Mouse (Mus musculus) layer of hippocampus, postnatal 10 days (tissue): Measurements from ENCODE around the gene Atp6v1g2. TPM values are rescaled to one million over a fixed set of nuclear protein-coding genes. Genes with fewer than 3 reads are reported as not detected.

Source experiments
- DNase-seq, 2 experiments: peaks; one replicate each; pipeline ENCODE4 v3.0.0; 2021; ENCODE audit warnings: low spot score in 2 of 2
- microRNA-seq, 2 experiments: library from miRNA; unstranded; fragments of <30 nt; microRNA quantifications; one replicate each; pipeline ENCODE4 v1.2.0; 2021
- total RNA-seq, 2 experiments: library from RNA; stranded (reverse); gene quantifications; 2 replicates each; pipeline ENCODE4 v1.2.3; 2021

Gene Atp6v1g2
- total RNA-seq, 2 experiments from 2014 or later: 310 to 356 TPM

GRCm38 (mm10) chr17:35278957-35279688 is 45.7 kb downstream of the Atp6v1g2 start:
- no peak for DNase-seq

GRCm38 (mm10) chr17:35280276-35280675 is 46.8 kb downstream of the Atp6v1g2 start:
- no peak for DNase-seq

GRCm38 (mm10) chr17:35285431-35285830 is 52.0 kb downstream of the Atp6v1g2 start:
- no peak for DNase-seq

Small RNA genes within 50 kb of the gene (microRNA-seq; reads per million reads assigned to microRNA genes)
- 0 reads per million in 2 experiments for gene Mir6973a
- gene Mir6974: 0 to 0.22 reads per million in 2 experiments
- gene Mir6975: 0.89 to 2.2 reads per million in 2 experiments
- 0 to 0.39 reads per million in 2 experiments for gene Mir8094

Other genes with a start within 250 kb of the Atp6v1g2 start
- 10 to 100 TPM; 56.3 to 62.1 TPM for gene Vars, start 232.7 kb upstream of the Atp6v1g2 start, total RNA-seq
- under 1 TPM; 0.16 to 0.30 TPM for gene Vwa7, start 217.1 kb upstream of the Atp6v1g2 start, total RNA-seq
- gene Sapcd1, start 205.6 kb upstream of the Atp6v1g2 start, total RNA-seq: 1 to 10 TPM in 1 of 2 experiments, under 1 TPM in 1; 0.53 to 1.4 TPM
- 1 to 10 TPM in 1 of 2 experiments, under 1 TPM in 1; 0.91 to 1.4 TPM for gene Msh5, start 186.9 kb upstream of the Atp6v1g2 start, total RNA-seq
- 10 to 100 TPM; 19.3 to 19.6 TPM for gene Clic1, start 183.7 kb upstream of the Atp6v1g2 start, total RNA-seq
- 10 to 100 TPM; 47.3 to 59.0 TPM for gene Ddah2, start 174.6 kb upstream of the Atp6v1g2 start, total RNA-seq
- not detected for gene Ly6g6c, start 168.3 kb upstream of the Atp6v1g2 start, total RNA-seq
- not detected for gene Mpig6b, start 167.5 kb upstream of the Atp6v1g2 start, total RNA-seq
- gene Ly6g6e, start 156.8 kb upstream of the Atp6v1g2 start, total RNA-seq: 1 to 10 TPM; 2.8 to 3.5 TPM
- 1 to 10 TPM in 1 of 2 experiments, under 1 TPM in 1; 0.78 to 1.6 TPM for gene Ly6g6d, start 155.6 kb upstream of the Atp6v1g2 start, total RNA-seq
- not detected for gene Ly6g6f, start 148.1 kb upstream of the Atp6v1g2 start, total RNA-seq
- gene Abhd16a, start 144.4 kb upstream of the Atp6v1g2 start, total RNA-seq: 10 to 100 TPM; 77.4 to 79.9 TPM
- gene Ly6g5c, start 125.4 kb upstream of the Atp6v1g2 start, total RNA-seq: not detected
- under 1 TPM; 0.58 to 0.82 TPM for gene Ly6g5b, start 118.2 kb upstream of the Atp6v1g2 start, total RNA-seq
- 10 to 100 TPM; 10.7 to 14.6 TPM for gene Gpank1, start 112.2 kb upstream of the Atp6v1g2 start, total RNA-seq
- gene Csnk2b, start 111.6 kb upstream of the Atp6v1g2 start, total RNA-seq: 100 to 1,000 TPM; 178 to 202 TPM
- gene D17H6S53E, start 107.3 kb upstream of the Atp6v1g2 start, total RNA-seq: 10 to 100 TPM; 21.4 to 25.9 TPM
- gene Apom, start 101.6 kb upstream of the Atp6v1g2 start, total RNA-seq: not detected
- gene Bag6, start 98.5 kb upstream of the Atp6v1g2 start, total RNA-seq: 100 to 1,000 TPM; 284 to 308 TPM
- 100 to 1,000 TPM; 284 to 322 TPM for gene Prrc2a, start 68.8 kb upstream of the Atp6v1g2 start, total RNA-seq
- gene Aif1, start 57.6 kb upstream of the Atp6v1g2 start, total RNA-seq: 10 to 100 TPM; 10.3 to 10.5 TPM
- gene Lst1, start 45.2 kb upstream of the Atp6v1g2 start, total RNA-seq: 10 to 100 TPM; 15.6 to 17.2 TPM
- 1 to 10 TPM in 1 of 2 experiments, under 1 TPM in 1; 0.74 to 1.2 TPM for gene Ltb, start 39.2 kb upstream of the Atp6v1g2 start, total RNA-seq
- gene Tnf, start 31.7 kb upstream of the Atp6v1g2 start, total RNA-seq: not detected
- under 1 TPM; 0.43 to 0.71 TPM for gene Lta, start 28.3 kb upstream of the Atp6v1g2 start, total RNA-seq
- gene Gm16181, start 12.8 kb upstream of the Atp6v1g2 start, total RNA-seq: not detected
- gene Nfkbil1, start 2.1 kb downstream of the Atp6v1g2 start, total RNA-seq: 10 to 100 TPM; 14.2 to 15.5 TPM
- 100 to 1,000 TPM; 257 to 272 TPM for gene Ddx39b, start 8.1 kb downstream of the Atp6v1g2 start, total RNA-seq
- gene H2-D1, start 29.1 kb downstream of the Atp6v1g2 start, total RNA-seq: 10 to 100 TPM; 15.2 to 17.5 TPM
- gene H2-Q1, start 86.7 kb downstream of the Atp6v1g2 start, total RNA-seq: under 1 TPM in 1 of 2 experiments, not detected in 1; 0.74 TPM
- 1 to 10 TPM; 2.0 to 2.1 TPM for gene H2-Q2, start 108.6 kb downstream of the Atp6v1g2 start, total RNA-seq
- gene H2-Q4, start 146.0 kb downstream of the Atp6v1g2 start, total RNA-seq: 1 to 10 TPM; 1.2 to 1.8 TPM
- not detected for gene H2-Q6, start 191.2 kb downstream of the Atp6v1g2 start, total RNA-seq
- under 1 TPM; 0.31 to 0.39 TPM for gene H2-Q7, start 205.5 kb downstream of the Atp6v1g2 start, total RNA-seq
- under 1 TPM in 1 of 2 experiments, not detected in 1; 0.07 TPM for gene H2-Q10, start 236.4 kb downstream of the Atp6v1g2 start, total RNA-seq